Mouse (Mus musculus) activated CD4-positive, CD25-positive, alpha-beta regulatory T cell, adult 4 months (primary cell): ENCODE measurements around the gene Gm9611. TPM values are rescaled to one million over a fixed set of nuclear protein-coding genes. Genes with fewer than 3 reads are reported as not detected.
"Not testable (repeated sequence)": the region's sequence is repeated elsewhere in the genome, so short reads cannot be mapped to it uniquely, and the experiment has no call there.

Experiments
- ATAC-seq: one replicate; pipeline ENCODE4 v1.8.0; 2017
- polyA plus RNA-seq, 2 experiments: library from polyadenylated mRNA; unstranded; fragments of 100-300 nt; shearing (Covaris generic); gene quantifications; one replicate each; pipeline ENCODE4 v1.2.1; 2017

Gm9611 gene
- under 1 TPM in 1 of 2 experiments, not detected in 1; 0.24 TPM for polyA plus RNA-seq

DNA sequence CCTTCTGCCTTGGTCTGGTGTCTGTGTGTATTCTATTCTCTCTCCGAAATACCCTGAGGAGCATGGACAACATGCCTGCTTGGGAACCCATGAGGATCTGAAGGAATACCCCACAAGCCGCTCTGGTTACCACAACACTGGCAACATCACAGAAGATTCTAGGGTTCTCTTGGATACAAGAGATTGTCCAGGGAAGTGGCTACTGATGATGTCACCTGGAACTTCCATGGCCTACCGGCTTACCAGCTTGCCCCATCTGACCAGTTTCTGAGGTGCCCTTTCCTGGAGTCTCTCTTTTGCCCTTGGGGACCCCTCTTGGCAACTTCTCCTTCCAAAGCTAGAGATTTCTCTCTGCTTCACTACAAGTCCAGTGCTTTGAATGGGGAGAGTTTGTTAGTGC lies at the start of gene Gm9611:
Gm9611 (minus strand) TSS at position 101 of the 400 bp plus-strand sequence.
- not testable (repeated sequence) for ATAC-seq

GRCm38 (mm10) chr14:42309910-42310309 lies 12.8 kb upstream of the Gm9611 start, which contains the start of gene Gm7995:
Gene Gm7995 (plus strand): TSS chr14:42310210.
- ATAC-seq = not testable (repeated sequence)

DNA sequence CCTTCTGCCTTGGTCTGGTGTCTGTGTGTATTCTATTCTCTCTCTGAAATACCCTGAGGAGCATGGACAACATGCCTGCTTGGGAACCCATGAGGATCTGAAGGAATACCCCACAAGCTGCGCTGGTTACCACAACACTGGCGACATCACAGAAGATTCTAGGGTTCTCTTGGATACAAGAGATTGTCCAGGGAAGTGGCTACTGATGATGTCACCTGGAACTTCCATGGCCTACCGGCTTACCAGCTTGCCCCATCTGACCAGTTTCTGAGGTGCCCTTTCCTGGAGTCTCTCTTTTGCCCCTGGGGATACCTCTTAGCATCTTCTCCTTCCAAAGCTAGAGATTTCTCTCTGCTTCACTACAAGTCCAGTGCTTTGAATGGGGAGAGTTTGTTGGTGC lies 37.2 kb downstream of the Gm9611 start, which contains the start of gene Gm17026:
Gm17026 (minus strand) TSS at position 101 of the 400 bp plus-strand sequence.
- not testable (repeated sequence) for ATAC-seq

Other genes starting within 250 kb of the Gm9611 start
- not detected for gene Gm7951, start 180.0 kb downstream of the Gm9611 start, polyA plus RNA-seq
- gene Gm17027, start 134.7 kb downstream of the Gm9611 start, polyA plus RNA-seq = not detected
- not detected for gene Gm3573, start 106.6 kb downstream of the Gm9611 start, polyA plus RNA-seq
- not detected for gene Gm17026, start 37.3 kb downstream of the Gm9611 start, polyA plus RNA-seq
- gene Gm7995, start 12.9 kb upstream of the Gm9611 start, polyA plus RNA-seq = not detected
- under 1 TPM in 1 of 2 experiments, not detected in 1; 0.26 TPM for gene Gm8005, start 142.3 kb upstream of the Gm9611 start, polyA plus RNA-seq
- not detected for gene Gm8011, start 166.5 kb upstream of the Gm9611 start, polyA plus RNA-seq
- gene Gm8020, start 205.0 kb upstream of the Gm9611 start, polyA plus RNA-seq = not detected
- gene Gm8024, start 226.9 kb upstream of the Gm9611 start, polyA plus RNA-seq = not detected